Mouse (Mus musculus) central nervous system, embryonic 14 days (tissue): ENCODE results near the gene Eif4e1b. TPM values are rescaled to one million over a fixed set of nuclear protein-coding genes. Genes with fewer than 3 reads are reported as not detected.

Experiments used
- polyA plus RNA-seq: library from polyadenylated mRNA; depleted of rRNA; stranded (reverse); fragments of >200 nt; gene quantifications from 2 replicates; pipeline ENCODE4 v1.2.3, GENCODE M21; 2012; rRNA removed

Eif4e1b gene
- polyA plus RNA-seq, result not detected in 2 replicates

DNA sequence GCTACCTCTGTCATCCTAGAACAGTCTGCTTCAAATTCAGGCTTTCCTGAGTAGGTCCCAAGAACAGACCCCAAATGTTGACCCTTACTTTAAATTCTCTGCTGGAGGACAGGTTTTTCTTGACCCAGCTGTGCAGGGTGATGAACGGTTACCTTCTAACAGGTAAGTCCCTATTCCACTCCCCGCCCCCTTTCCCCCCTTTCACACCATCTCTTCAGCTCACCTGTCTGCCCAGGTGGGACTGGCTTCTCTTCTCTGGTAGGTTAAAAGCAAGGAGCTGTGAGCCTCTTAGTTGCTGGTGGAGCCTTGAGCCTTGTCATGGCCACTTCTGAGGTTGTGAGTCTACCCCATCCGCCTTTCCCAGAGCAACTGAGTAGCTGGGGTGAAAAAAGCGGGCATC lies at the start of gene Eif4e1b:
TSS of gene Eif4e1b (plus strand) at position 301 of the 400 bp plus-strand sequence.

DNA sequence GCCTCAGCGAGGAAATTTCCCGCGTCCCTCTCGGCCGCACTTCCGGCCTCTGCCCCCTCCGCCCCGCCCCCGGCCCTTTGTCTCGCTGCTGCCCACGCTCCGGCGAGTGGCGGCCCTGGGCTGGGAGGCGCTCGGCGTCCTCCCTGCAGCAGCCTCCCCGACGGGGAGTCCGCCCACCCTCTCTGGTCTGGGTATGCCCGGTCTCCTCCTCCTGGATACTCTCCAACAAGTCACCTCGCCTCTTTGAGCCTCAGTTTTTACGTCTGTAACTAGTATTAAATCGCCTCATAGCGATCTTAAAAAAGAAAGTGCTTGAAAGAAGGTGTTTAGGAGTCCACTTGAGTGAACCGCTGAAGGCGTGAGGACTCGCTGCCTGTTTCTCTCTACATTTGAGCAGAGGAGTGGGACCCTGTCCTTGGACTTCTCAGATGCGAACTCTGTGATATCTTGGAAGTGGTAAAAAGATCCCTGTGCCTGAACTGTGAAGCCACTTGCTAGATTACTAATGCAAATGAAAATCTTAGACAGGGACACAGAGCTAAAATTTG lies 33.9 kb upstream of the Eif4e1b start, which contains the start of gene Gprin1:
TSS of gene Gprin1 (minus strand) at position 11 of the 548 bp plus-strand sequence.

DNA sequence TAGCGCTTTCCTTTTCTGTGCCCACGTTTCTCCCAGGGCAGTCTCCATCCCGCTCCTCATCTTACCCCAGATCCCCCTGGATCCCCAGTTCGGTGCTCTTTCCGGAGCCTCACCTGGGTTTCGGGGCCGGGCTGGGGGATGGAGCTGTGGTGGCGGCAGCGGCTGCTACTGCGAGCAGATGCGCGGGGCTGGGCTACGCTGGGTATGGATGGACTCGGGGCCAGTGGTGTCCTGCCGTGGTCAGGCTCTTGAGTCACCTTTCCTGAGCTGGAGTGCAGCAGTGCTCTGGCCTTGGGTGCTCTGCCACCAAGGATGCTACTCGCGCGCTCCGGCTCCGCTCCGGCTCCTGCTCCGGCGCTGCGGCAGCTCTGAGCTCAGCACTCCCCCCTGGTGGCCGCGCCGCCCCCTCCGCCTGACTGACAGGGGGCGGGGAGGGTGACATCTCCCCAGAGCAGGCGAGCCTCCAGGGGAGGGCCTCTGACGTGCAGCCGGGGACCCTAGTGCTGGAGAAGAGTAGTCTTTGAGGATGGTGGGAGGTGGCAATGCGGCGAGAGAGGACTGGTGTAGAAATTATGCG lies 17.5 kb upstream of the Eif4e1b start, which contains the start of gene Sncb:
TSS of gene Sncb (minus strand) at position 404 of the 577 bp plus-strand sequence.

GRCm38 (mm10) chr13:54788740-54789560 lies 5.2 kb downstream of the Eif4e1b start, which contains the start of gene Tspan17:
Tspan17 (plus strand) TSS chr13:54789377.

Other genes starting within 250 kb of the Eif4e1b start
- 139 and 162 TPM in 2 replicates for gene 4833439L19Rik, start 218.6 kb upstream of the Eif4e1b start, polyA plus RNA-seq
- gene Arl10, start 209.0 kb upstream of the Eif4e1b start, polyA plus RNA-seq, result 71.1 and 73.2 TPM in 2 replicates
- 41.4 and 43.6 TPM in 2 replicates for gene Nop16, start 193.9 kb upstream of the Eif4e1b start, polyA plus RNA-seq
- 127 and 138 TPM in 2 replicates for gene Higd2a, start 193.8 kb upstream of the Eif4e1b start, polyA plus RNA-seq
- gene Cltb, start 172.7 kb upstream of the Eif4e1b start, polyA plus RNA-seq, result 89.3 and 101 TPM in 2 replicates
- 41.4 and 43.7 TPM in 2 replicates for gene Faf2, start 162.2 kb upstream of the Eif4e1b start, polyA plus RNA-seq
- gene Rnf44, start 90.1 kb upstream of the Eif4e1b start, polyA plus RNA-seq, result 157 and 162 TPM in 2 replicates
- 0.07 and 0.09 TPM in 2 replicates for gene Cdhr2, start 82.5 kb upstream of the Eif4e1b start, polyA plus RNA-seq
- 70.0 and 73.5 TPM in 2 replicates for gene Gprin1, start 34.1 kb upstream of the Eif4e1b start, polyA plus RNA-seq
- 55.4 and 60.9 TPM in 2 replicates for gene Sncb, start 17.4 kb upstream of the Eif4e1b start, polyA plus RNA-seq
- 15.5 and 18.8 TPM in 2 replicates for gene Tspan17, start 5.4 kb downstream of the Eif4e1b start, polyA plus RNA-seq
- gene Unc5a, start 165.4 kb downstream of the Eif4e1b start, polyA plus RNA-seq, result 20.5 and 22.4 TPM in 2 replicates
- 1.7 and 2.0 TPM in 2 replicates for gene Hk3, start 237.4 kb downstream of the Eif4e1b start, polyA plus RNA-seq